Mouse (Mus musculus) thymus, postnatal 14 days (tissue): ENCODE data around the gene Olfr1183.
"Not testable (repeated sequence)": the region's sequence is repeated elsewhere in the genome, so short reads cannot be mapped to it uniquely, and the experiment has no call there.

Experiments
- DNase-seq: peaks from one replicate; pipeline ENCODE4 v3.0.0; 2021

Gene Olfr1183

GRCm38 (mm10) chr2:88454567-88454966, at the start of gene Olfr1183:
Olfr1183 (plus strand) TSS chr2:88454867.
- not testable (repeated sequence) for DNase-seq

GRCm38 (mm10) chr2:88406353-88406752, 48.3 kb upstream of the Olfr1183 start, which contains the start of gene Olfr1179:
Olfr1179 (minus strand) TSS chr2:88406453.
- DNase-seq = no peak

- no peak for DNase-seq
Observed at GRCm38 (mm10) chr2:88419051-88419450, 35.6 kb upstream of the Olfr1183 start, which contains the start of gene Olfr1180. Olfr1180 (minus strand) TSS chr2:88419151.

- no peak for DNase-seq
Observed at GRCm38 (mm10) chr2:88426071-88426470, 28.6 kb upstream of the Olfr1183 start, which contains the start of gene Olfr1181. Olfr1181 (minus strand) TSS chr2:88426171.

GRCm38 (mm10) chr2:88449031-88449430, 5.6 kb upstream of the Olfr1183 start, which contains the start of gene Gm13757:
Gm13757 (minus strand) TSS chr2:88449131.
- DNase-seq = no peak

GRCm38 (mm10) chr2:88483298-88483697, 28.6 kb downstream of the Olfr1183 start, which contains the start of gene Olfr1184:
Olfr1184 (plus strand) TSS chr2:88483598.
- no peak for DNase-seq

GRCm38 (mm10) chr2:88493020-88493419, 38.4 kb downstream of the Olfr1183 start, which contains the start of gene Olfr1185-ps1:
Olfr1185-ps1 (plus strand) TSS chr2:88493320.
- no peak for DNase-seq

GRCm38 (mm10) chr2:88518251-88518650, 63.6 kb downstream of the Olfr1183 start, which contains the start of gene Olfr1186:
Olfr1186 (plus strand) TSS chr2:88518551.
- no peak for DNase-seq
